Mouse (Mus musculus): ENCODE results near the gene Plch2. TPM values are rescaled to one million over a fixed set of nuclear protein-coding genes. Genes with fewer than 3 reads are reported as not detected.

The Plch2 gene
- polyA plus RNA-seq, 1 experiment from 2014 or later, result 5.2 TPM

GRCm38 (mm10) chr4:155064474-155064873 is 7.9 kb upstream of the Plch2 start:
- WGBS, result 33% methylated on average over 2 of the region's 2 CpGs
- Histone ChIP-seq H3K4me3 (ENCODE audit: low read depth, low read length) (no peak overlapping the region), H3K9ac (no peak overlapping the region), H3K9me3 (ENCODE audit: low read depth, low read length) (no peaks in the 10 kb centered on the region), H3K4me2 (peak overlapping the region; percentile 27), H3K27ac (ENCODE audit: low read depth) (peak overlapping the region; percentile 93), H3K27me3 (ENCODE audit: insufficient read depth, low read length) (no peaks in the 10 kb centered on the region), H3K36me3 (ENCODE audit: insufficient read depth) (peaks cover 13% of the 10 kb centered on the region), H3K4me1 (ENCODE audit: insufficient read depth) (peaks cover 3% of the 10 kb centered on the region)
- peak; percentile 52 for TF ChIP-seq CTCF (IDR thresholded peaks at IDR 0.05; ENCODE audit: low read depth)
- peak; percentile 26 for DNase-seq
- ATAC-seq (ENCODE audit: insufficient read depth), result no peak

- H3K9me3 ChIP-seq (ENCODE audit: low read depth, low read length), result no peaks in the 10 kb centered on the region
- DNase-seq (peak; percentile 78), ATAC-seq (ENCODE audit: insufficient read depth) (peak; percentile 57)
- no peaks in the 10 kb centered on the region for H3K27me3 ChIP-seq (ENCODE audit: insufficient read depth, low read length)
- peaks cover 7% of the 10 kb centered on the region for H3K36me3 ChIP-seq (ENCODE audit: insufficient read depth)
- H3K4me3 ChIP-seq (ENCODE audit: low read depth, low read length), result peak overlapping the region; percentile 15
- H3K27ac ChIP-seq (ENCODE audit: low read depth), result peak overlapping the region; percentile 93
- WGBS, result 23% methylated on average over 3 of the region's 3 CpGs
- H3K4me1 ChIP-seq (ENCODE audit: insufficient read depth), result peaks cover 3% of the 10 kb centered on the region
- peak overlapping the region; percentile 53 for H3K4me2 ChIP-seq
- H3K9ac ChIP-seq, result peak overlapping the region; percentile 35; the same call in 1 of the 2 replicates
- no peak for TF ChIP-seq CTCF (IDR thresholded peaks at IDR 0.05; ENCODE audit: low read depth)
Observed at GRCm38 (mm10) chr4:155063895-155064294, 7.3 kb upstream of the Plch2 start.

DNA sequence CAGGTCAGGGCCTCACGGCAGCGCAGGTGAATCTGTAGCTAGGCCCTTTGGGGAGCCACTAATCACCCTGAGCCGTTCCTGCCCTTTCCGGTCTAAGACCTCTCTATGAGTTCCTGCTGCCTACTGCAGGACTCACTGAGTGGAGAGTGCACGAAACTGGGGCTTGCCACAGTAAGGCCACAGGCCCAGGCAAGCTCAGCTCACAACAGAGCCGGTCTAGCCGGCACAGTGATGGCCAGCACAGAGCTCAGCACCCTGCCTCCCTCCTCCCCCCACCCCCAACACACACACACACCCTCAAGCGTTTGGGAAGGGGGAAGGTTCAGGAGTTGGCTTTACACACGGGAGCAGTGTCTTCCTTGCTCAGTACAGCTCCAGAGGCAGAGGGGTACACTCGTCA is 1.7 kb upstream of the Plch2 start:
- H3K36me3 ChIP-seq (ENCODE audit: insufficient read depth), result no peaks in the 10 kb centered on the region
- TF ChIP-seq CTCF (IDR thresholded peaks at IDR 0.05; ENCODE audit: low read depth), result no peak
- H3K4me1 ChIP-seq (ENCODE audit: insufficient read depth), result no peaks in the 10 kb centered on the region; the same call in 1 of the 2 replicates
- no peak overlapping the region for H3K27ac ChIP-seq (ENCODE audit: low read depth)
- H3K4me3 ChIP-seq (ENCODE audit: low read depth, low read length), result no peak overlapping the region
- WGBS, result 29% methylated on average over 10 of the region's 10 CpGs
- no peak overlapping the region for H3K9ac ChIP-seq
- no peak overlapping the region for H3K4me2 ChIP-seq
- DNase-seq (no peak), ATAC-seq (ENCODE audit: insufficient read depth) (no peak)
- no peaks in the 10 kb centered on the region for H3K9me3 ChIP-seq (ENCODE audit: low read depth, low read length)
- no peaks in the 10 kb centered on the region for H3K27me3 ChIP-seq (ENCODE audit: insufficient read depth, low read length)

DNA sequence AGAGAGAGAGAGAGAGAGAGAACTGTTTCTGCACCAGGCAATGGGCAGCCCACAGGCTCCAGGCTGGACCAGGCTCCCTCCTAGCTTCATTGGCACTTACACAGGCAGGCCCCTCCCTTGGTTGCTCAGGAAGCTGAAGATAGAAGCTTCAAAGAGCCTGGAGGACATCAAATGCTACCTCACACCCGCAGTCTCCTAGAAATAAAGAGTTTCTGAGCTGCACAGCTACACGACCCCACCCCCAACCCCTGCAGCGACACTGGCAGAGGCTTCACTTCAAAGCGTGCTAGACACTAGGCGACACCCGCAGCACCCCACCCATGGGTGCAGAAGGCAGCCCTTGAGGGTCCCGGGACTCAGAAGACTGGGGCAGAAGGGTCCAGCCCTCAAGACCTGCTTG is 6.5 kb downstream of the Plch2 start:
- Histone ChIP-seq H3K4me3 (ENCODE audit: low read depth, low read length) (no peak overlapping the region), H3K9ac (no peak overlapping the region), H3K27me3 (ENCODE audit: insufficient read depth, low read length) (peaks cover 2% of the 10 kb centered on the region; the same call in 1 of the 2 replicates), H3K36me3 (ENCODE audit: insufficient read depth) (no peaks in the 10 kb centered on the region), H3K4me2 (no peak overlapping the region), H3K9me3 (ENCODE audit: low read depth, low read length) (no peaks in the 10 kb centered on the region), H3K4me1 (ENCODE audit: insufficient read depth) (no peaks in the 10 kb centered on the region), H3K27ac (ENCODE audit: low read depth) (no peak overlapping the region)
- WGBS, result 67% methylated on average over 7 of the region's 7 CpGs
- no peak for DNase-seq
- ATAC-seq (ENCODE audit: insufficient read depth), result no peak
- TF ChIP-seq CTCF (IDR thresholded peaks at IDR 0.05; ENCODE audit: low read depth), result no peak

- Histone ChIP-seq H3K4me3 (ENCODE audit: low read depth, low read length) (no peak overlapping the region), H3K4me1 (ENCODE audit: insufficient read depth) (no peaks in the 10 kb centered on the region), H3K27ac (ENCODE audit: low read depth) (no peak overlapping the region), H3K9ac (no peak overlapping the region), H3K36me3 (ENCODE audit: insufficient read depth) (no peaks in the 10 kb centered on the region), H3K27me3 (ENCODE audit: insufficient read depth, low read length) (peaks cover 35% of the 10 kb centered on the region), H3K9me3 (ENCODE audit: low read depth, low read length) (no peaks in the 10 kb centered on the region), H3K4me2 (no peak overlapping the region)
- WGBS, result 80% methylated on average over 14 of the region's 14 CpGs
- ATAC-seq (ENCODE audit: insufficient read depth) (no peak), DNase-seq (no peak)
- no peak for TF ChIP-seq CTCF (IDR thresholded peaks at IDR 0.05; ENCODE audit: low read depth)
Observed at GRCm38 (mm10) chr4:155046636-155047035, 9.9 kb downstream of the Plch2 start.

GRCm38 (mm10) chr4:155043289-155043625 is 13.3 kb downstream of the Plch2 start:
- Histone ChIP-seq H3K36me3 (ENCODE audit: insufficient read depth) (no peaks in the 10 kb centered on the region), H3K4me1 (ENCODE audit: insufficient read depth) (no peaks in the 10 kb centered on the region), H3K9me3 (ENCODE audit: low read depth, low read length) (no peaks in the 10 kb centered on the region), H3K4me2 (peak overlapping the region; percentile 59), H3K4me3 (ENCODE audit: low read depth, low read length) (peak overlapping the region; percentile 35), H3K27me3 (ENCODE audit: insufficient read depth, low read length) (peaks cover 48% of the 10 kb centered on the region), H3K27ac (ENCODE audit: low read depth) (no peak overlapping the region), H3K9ac (no peak overlapping the region)
- no peak for TF ChIP-seq CTCF (IDR thresholded peaks at IDR 0.05; ENCODE audit: low read depth)
- no peak for ATAC-seq (ENCODE audit: insufficient read depth)
- WGBS, result 4% methylated on average over 25 of the region's 25 CpGs
- DNase-seq, result no peak

GRCm38 (mm10) chr4:155042606-155043288 is 13.8 kb downstream of the Plch2 start:
- WGBS, result 2% methylated on average over 51 of the region's 65 CpGs
- H3K36me3 ChIP-seq (ENCODE audit: insufficient read depth), result no peaks in the 10 kb centered on the region
- no peaks in the 10 kb centered on the region for H3K9me3 ChIP-seq (ENCODE audit: low read depth, low read length)
- no peak overlapping the region for H3K9ac ChIP-seq
- ATAC-seq (ENCODE audit: insufficient read depth), result no peak
- peak overlapping the region; percentile 35 for H3K4me3 ChIP-seq (ENCODE audit: low read depth, low read length)
- peak overlapping the region; percentile 59 for H3K4me2 ChIP-seq
- no peak overlapping the region for H3K27ac ChIP-seq (ENCODE audit: low read depth)
- H3K27me3 ChIP-seq (ENCODE audit: insufficient read depth, low read length), result peaks cover 48% of the 10 kb centered on the region
- no peak for DNase-seq
- H3K4me1 ChIP-seq (ENCODE audit: insufficient read depth), result no peaks in the 10 kb centered on the region
- TF ChIP-seq CTCF (IDR thresholded peaks at IDR 0.05; ENCODE audit: low read depth), result no peak

Measured in lung, embryonic 14.5 days (tissue).